Mouse (Mus musculus): ENCODE data around the gene Dph5. TPM values are rescaled to one million over a fixed set of nuclear protein-coding genes. Genes with fewer than 3 reads are reported as not detected.

Dph5 gene
- polyA plus RNA-seq, 1 experiment from 2014 or later, result 35.1 TPM

GRCm38 (mm10) chr3:115946272-115946671 is 58.6 kb downstream of the Dph5 start:
- DNase-seq (ENCODE audit: extremely low spot score, low spot score), result no peak
- no peaks in the 10 kb centered on the region for H3K27me3 ChIP-seq (ENCODE audit: poor library complexity, severe bottlenecking)
- WGBS, result 92% methylated on average over 8 of the region's 8 CpGs
- H3K27ac ChIP-seq, result no peak overlapping the region
- peaks cover 5% of the 10 kb centered on the region for H3K4me1 ChIP-seq
- no peak overlapping the region for H3K4me3 ChIP-seq
- H3K36me3 ChIP-seq (replicated peaks), result peaks cover 80% of the 10 kb centered on the region
- H3K9me3 ChIP-seq, result no peaks in the 10 kb centered on the region

- H3K4me1 ChIP-seq, result peaks cover 22% of the 10 kb centered on the region
- no peaks in the 10 kb centered on the region for H3K9me3 ChIP-seq
- WGBS, result 91% methylated on average over 3 of the region's 3 CpGs
- H3K27ac ChIP-seq, result no peak overlapping the region
- no peak overlapping the region for H3K4me3 ChIP-seq
- H3K36me3 ChIP-seq (replicated peaks), result peaks cover 78% of the 10 kb centered on the region
- no peaks in the 10 kb centered on the region for H3K27me3 ChIP-seq (ENCODE audit: poor library complexity, severe bottlenecking)
- DNase-seq (ENCODE audit: extremely low spot score, low spot score), result no peak
These were observed 61.7 kb downstream of the Dph5 start for GRCm38 (mm10) chr3:115949220-115949920.

- Histone ChIP-seq H3K27me3 (ENCODE audit: poor library complexity, severe bottlenecking) (no peaks in the 10 kb centered on the region), H3K27ac (no peak overlapping the region), H3K9me3 (no peaks in the 10 kb centered on the region), H3K36me3 (replicated peaks) (peaks cover 79% of the 10 kb centered on the region), H3K4me3 (no peak overlapping the region), H3K4me1 (peaks cover 22% of the 10 kb centered on the region)
- no peak for DNase-seq (ENCODE audit: extremely low spot score, low spot score)
- 93% methylated on average over 6 of the region's 6 CpGs for WGBS
These were observed 62.6 kb downstream of the Dph5 start for GRCm38 (mm10) chr3:115949921-115950877.

- Histone ChIP-seq H3K27ac (peak overlapping the region; percentile 40; the same call in 1 of the 2 replicates), H3K4me3 (no peak overlapping the region), H3K27me3 (ENCODE audit: poor library complexity, severe bottlenecking) (no peaks in the 10 kb centered on the region), H3K9me3 (no peaks in the 10 kb centered on the region), H3K36me3 (replicated peaks) (peaks cover 81% of the 10 kb centered on the region), H3K4me1 (peaks cover 22% of the 10 kb centered on the region)
- DNase-seq (ENCODE audit: extremely low spot score, low spot score), result no peak
- 35% methylated on average over 3 of the region's 3 CpGs for WGBS
These were observed 63.6 kb downstream of the Dph5 start for GRCm38 (mm10) chr3:115951221-115951620.

GRCm38 (mm10) chr3:115952356-115952755 is 64.7 kb downstream of the Dph5 start:
- Histone ChIP-seq H3K36me3 (replicated peaks) (peaks cover 82% of the 10 kb centered on the region), H3K4me1 (peaks cover 22% of the 10 kb centered on the region), H3K27me3 (ENCODE audit: poor library complexity, severe bottlenecking) (no peaks in the 10 kb centered on the region), H3K27ac (no peak overlapping the region), H3K4me3 (no peak overlapping the region), H3K9me3 (no peaks in the 10 kb centered on the region)
- WGBS, result 70% methylated on average over 4 of the region's 4 CpGs
- no peak for DNase-seq (ENCODE audit: extremely low spot score, low spot score)

GRCm38 (mm10) chr3:115953088-115953487 is 65.5 kb downstream of the Dph5 start:
- H3K9me3 ChIP-seq, result no peaks in the 10 kb centered on the region
- H3K4me1 ChIP-seq, result peaks cover 22% of the 10 kb centered on the region
- H3K36me3 ChIP-seq (replicated peaks), result peaks cover 78% of the 10 kb centered on the region
- DNase-seq (ENCODE audit: extremely low spot score, low spot score), result no peak
- WGBS, result 82% methylated on average over 3 of the region's 3 CpGs
- peak overlapping the region; percentile 36; the same call in 1 of the 2 replicates for H3K27ac ChIP-seq
- H3K27me3 ChIP-seq (ENCODE audit: poor library complexity, severe bottlenecking), result no peaks in the 10 kb centered on the region
- H3K4me3 ChIP-seq, result no peak overlapping the region

- peaks cover 19% of the 10 kb centered on the region for H3K4me1 ChIP-seq
- no peak for DNase-seq (ENCODE audit: extremely low spot score, low spot score)
- H3K4me3 ChIP-seq, result no peak overlapping the region
- H3K27me3 ChIP-seq (ENCODE audit: poor library complexity, severe bottlenecking), result no peaks in the 10 kb centered on the region
- H3K27ac ChIP-seq, result no peak overlapping the region
- H3K36me3 ChIP-seq (replicated peaks), result peaks cover 65% of the 10 kb centered on the region
- WGBS, result 96% methylated on average over 7 of the region's 7 CpGs
- H3K9me3 ChIP-seq, result no peaks in the 10 kb centered on the region
These were observed 69.6 kb downstream of the Dph5 start for GRCm38 (mm10) chr3:115957223-115957622.

GRCm38 (mm10) chr3:115961311-115962027 is 73.8 kb downstream of the Dph5 start:
- Histone ChIP-seq H3K4me3 (no peak overlapping the region), H3K4me1 (peaks cover 42% of the 10 kb centered on the region), H3K9me3 (no peaks in the 10 kb centered on the region; the same call in 1 of the 2 replicates), H3K27me3 (ENCODE audit: poor library complexity, severe bottlenecking) (no peaks in the 10 kb centered on the region), H3K36me3 (replicated peaks) (peaks cover 42% of the 10 kb centered on the region), H3K27ac (peak overlapping the region; percentile 76)
- no peak for DNase-seq (ENCODE audit: extremely low spot score, low spot score)
- 73% methylated on average over 11 of the region's 11 CpGs for WGBS

- Histone ChIP-seq H3K27me3 (ENCODE audit: poor library complexity, severe bottlenecking) (no peaks in the 10 kb centered on the region), H3K27ac (no peak overlapping the region), H3K4me1 (peaks cover 47% of the 10 kb centered on the region), H3K4me3 (no peak overlapping the region), H3K9me3 (no peaks in the 10 kb centered on the region; the same call in 1 of the 2 replicates), H3K36me3 (replicated peaks) (peaks cover 37% of the 10 kb centered on the region)
- DNase-seq (ENCODE audit: extremely low spot score, low spot score), result no peak
- WGBS, result 38% methylated on average over 4 of the region's 4 CpGs
These were observed 74.4 kb downstream of the Dph5 start for GRCm38 (mm10) chr3:115962028-115962415.

GRCm38 (mm10) chr3:115963597-115963996 is 76.0 kb downstream of the Dph5 start:
- Histone ChIP-seq H3K4me3 (no peak overlapping the region), H3K27me3 (ENCODE audit: poor library complexity, severe bottlenecking) (no peaks in the 10 kb centered on the region), H3K9me3 (no peaks in the 10 kb centered on the region; the same call in 1 of the 2 replicates), H3K36me3 (replicated peaks) (peaks cover 29% of the 10 kb centered on the region), H3K4me1 (peaks cover 47% of the 10 kb centered on the region), H3K27ac (no peak overlapping the region)
- no peak for DNase-seq (ENCODE audit: extremely low spot score, low spot score)
- 91% methylated on average over 1 of the region's 1 CpGs for WGBS

GRCm38 (mm10) chr3:115964071-115964470 is 76.4 kb downstream of the Dph5 start:
- H3K4me1 ChIP-seq, result peaks cover 47% of the 10 kb centered on the region
- no peak overlapping the region for H3K27ac ChIP-seq
- no peak overlapping the region for H3K4me3 ChIP-seq
- DNase-seq (ENCODE audit: extremely low spot score, low spot score), result no peak
- peaks cover 26% of the 10 kb centered on the region for H3K36me3 ChIP-seq (replicated peaks)
- no peaks in the 10 kb centered on the region; the same call in 1 of the 2 replicates for H3K9me3 ChIP-seq
- no peaks in the 10 kb centered on the region for H3K27me3 ChIP-seq (ENCODE audit: poor library complexity, severe bottlenecking)
- WGBS, result 74% methylated on average over 5 of the region's 5 CpGs

- 92% methylated on average over 10 of the region's 10 CpGs for WGBS
- H3K4me1 ChIP-seq, result peaks cover 29% of the 10 kb centered on the region
- peaks cover 57% of the 10 kb centered on the region for H3K36me3 ChIP-seq (replicated peaks)
These were observed 81.3 kb downstream of the Dph5 start for GRCm38 (mm10) chr3:115968745-115969530.

More at GRCm38 (mm10) chr3:115968745-115969530, 81.3 kb downstream of the Dph5 start:
- no peak for DNase-seq (ENCODE audit: extremely low spot score, low spot score)
- Histone ChIP-seq H3K27ac (no peak overlapping the region), H3K4me3 (no peak overlapping the region), H3K27me3 (ENCODE audit: poor library complexity, severe bottlenecking) (no peaks in the 10 kb centered on the region), H3K9me3 (no peaks in the 10 kb centered on the region)
